In genomic region chr4:155993606-155994005, GRCm38 (mm10) we compare ENCODE assay signal across 9 mouse cellular contexts. TPM values are rescaled to one million over a fixed set of nuclear protein-coding genes. Genes with fewer than 3 reads are reported as not detected.
DNase-seq lines count a peak whose midpoint lies in the region; ATAC-seq and TF ChIP-seq lines count a peak whose summit lies in the region.
"Had no signal": no experiment of that assay in that cellular context is flagged by ENCODE, and none has a peak within 500 bp of the region (broad histone marks: within the 10 kb centered on the region; RNA-seq: fewer than 3 reads in every experiment).

No protein-coding gene starts in this region.

- no peaks in the 10 kb centered on the region for H3K9me3 ChIP-seq in liver, embryonic 12.5 days (replicated peaks)

- no peak for TF ChIP-seq CTCF in thymus, adult 2 months (IDR thresholded peaks at IDR 0.05; ENCODE audit: borderline replicate concordance, control insufficient read depth, extremely low read depth, insufficient read depth, low read length, poor library complexity)

- peak overlapping the region; percentile 100 for H3K4me2 ChIP-seq in liver, embryonic 12.5 days

- intact Hi-C loops in left cerebral cortex, postnatal 36 days (cut with DNase I), result loop anchor here (5.0 to 10.0 kb wide), 3 partner anchors 36 to 111 kb away; partner anchors contain the start of genes 9430015G10Rik and Ube2j2

- DNase-seq in cerebellum, adult 9-10 months, result peak; percentile 29
- no peak for DNase-seq in cerebellum, adult 18-20 months
- DNase-seq in thymus, adult 2 months, result no peak
- DNase-seq in thymus, postnatal 36 days, result no peak
- no peak for DNase-seq in left cerebral cortex, postnatal 36 days (ENCODE audit: low spot score in 2 of 2)
- DNase-seq in ovary, postnatal 36 days (ENCODE audit: low spot score), result no peak
- DNase-seq in gastrocnemius, postnatal 4 days (ENCODE audit: low spot score in 2 of 2), result no peak

- peak overlapping the region; percentile 87 for H3K9ac ChIP-seq in liver, embryonic 12.5 days

- H3K4me1 ChIP-seq in thymus, adult 2 months (replicated peaks; ENCODE audit: control insufficient read depth, insufficient read depth, low read length), result peaks cover 12% of the 10 kb centered on the region
- H3K4me1 ChIP-seq in liver, embryonic 12.5 days, result peaks cover 55% of the 10 kb centered on the region

- ATAC-seq in liver, embryonic 12.5 days, result no peak

- WGBS in thymus, adult 2 months, result 3% methylated on average over 15 of the region's 15 CpGs
- WGBS in liver, embryonic 12.5 days (ENCODE audit: insufficient replicate concordance), result 6% methylated on average over 15 of the region's 15 CpGs

- TF ChIP-seq POLR2A in thymus, adult 2 months (IDR thresholded peaks at IDR 0.05; ENCODE audit: control insufficient read depth, extremely low read depth, insufficient read depth, low read length, poor library complexity), result no peak

- peaks cover 19% of the 10 kb centered on the region for H3K36me3 ChIP-seq in thymus, adult 2 months (ENCODE audit: control insufficient read depth, insufficient read depth, low read length)
- peaks cover 43% of the 10 kb centered on the region for H3K36me3 ChIP-seq in liver, embryonic 12.5 days

- peak overlapping the region; percentile 61 for H3K4me3 ChIP-seq in thymus, adult 2 months (ENCODE audit: control insufficient read depth, insufficient read depth, low read length)
- peak overlapping the region; percentile 81 for H3K4me3 ChIP-seq in liver, embryonic 12.5 days

- no peaks in the 10 kb centered on the region for H3K27me3 ChIP-seq in thymus, adult 2 months (ENCODE audit: control insufficient read depth, insufficient read depth, low read length)
- H3K27me3 ChIP-seq in liver, embryonic 12.5 days (replicated peaks), result no peaks in the 10 kb centered on the region

- peak overlapping the region; percentile 66 for H3K27ac ChIP-seq in thymus, adult 2 months (ENCODE audit: control insufficient read depth, insufficient read depth, low read length)
- H3K27ac ChIP-seq in liver, embryonic 12.5 days, result peak overlapping the region; percentile 96

RNA-seq across cellular contexts. Expression of gene Sdf4, which starts 0.9 kb away (rescaled TPM):
- polyA plus RNA-seq in thymus, adult 2 months (2012; rRNA removed), result 65.6 and 68.4 TPM in 2 replicates
- polyA plus RNA-seq in liver, embryonic 12.5 days (2016; fragmentation: Nextera tagmentation; extraction: Ambion mirVana), result 93.4 and 93.9 TPM in 2 replicates
- 100 to 1,000 TPM; 184 to 206 TPM for total RNA-seq in left cerebral cortex, postnatal 36 days (2021)
- total RNA-seq in gastrocnemius, postnatal 4 days (2021), result 100 to 1,000 TPM; 116 to 117 TPM

RNA-seq across cellular contexts. Expression of gene B3galt6, which starts 1.2 kb away (rescaled TPM):
- 9.5 and 10.8 TPM in 2 replicates for polyA plus RNA-seq in thymus, adult 2 months (2012; rRNA removed)
- 8.2 and 8.7 TPM in 2 replicates for polyA plus RNA-seq in liver, embryonic 12.5 days (2016; fragmentation: Nextera tagmentation; extraction: Ambion mirVana)
- total RNA-seq in left cerebral cortex, postnatal 36 days (2021), result 10 to 100 TPM in 1 of 2 experiments, 1 to 10 TPM in 1; 9.9 to 11.1 TPM
- 1 to 10 TPM; 4.8 to 6.0 TPM for total RNA-seq in gastrocnemius, postnatal 4 days (2021)

RNA-seq across cellular contexts. Expression of gene Tnfrsf4, which starts 20.0 kb away (rescaled TPM):
- 68.9 and 81.3 TPM in 2 replicates for polyA plus RNA-seq in thymus, adult 2 months (2012; rRNA removed)
- 0.39 and 0.60 TPM in 2 replicates for polyA plus RNA-seq in liver, embryonic 12.5 days (2016; fragmentation: Nextera tagmentation; extraction: Ambion mirVana)
- total RNA-seq in left cerebral cortex, postnatal 36 days (2021), result 1 to 10 TPM in 1 of 2 experiments, under 1 TPM in 1; 0.39 to 1.9 TPM
- total RNA-seq in gastrocnemius, postnatal 4 days (2021), result 1 to 10 TPM in 1 of 2 experiments, under 1 TPM in 1; 0.93 to 1.4 TPM
- total RNA-seq: common myeloid progenitor, adult 5-6 weeks had no signal

RNA-seq across cellular contexts. Expression of gene C1qtnf12, which starts 31.5 kb away (rescaled TPM):
- 19.3 and 21.6 TPM in 2 replicates for polyA plus RNA-seq in thymus, adult 2 months (2012; rRNA removed)
- polyA plus RNA-seq in liver, embryonic 12.5 days (2016; fragmentation: Nextera tagmentation; extraction: Ambion mirVana), result 45.0 and 48.8 TPM in 2 replicates
- total RNA-seq in left cerebral cortex, postnatal 36 days (2021), result 10 to 100 TPM; 18.1 to 19.5 TPM
- total RNA-seq in gastrocnemius, postnatal 4 days (2021), result 10 to 100 TPM; 24.0 to 36.0 TPM

RNA-seq across cellular contexts. Expression of gene Tnfrsf18, which starts 32.4 kb away (rescaled TPM):
- 82.1 and 85.2 TPM in 2 replicates for polyA plus RNA-seq in thymus, adult 2 months (2012; rRNA removed)
- polyA plus RNA-seq in liver, embryonic 12.5 days (2016; fragmentation: Nextera tagmentation; extraction: Ambion mirVana), result 0.77 and 0.99 TPM in 2 replicates
- total RNA-seq in left cerebral cortex, postnatal 36 days (2021), result not detected
- under 1 TPM; 0.62 to 0.66 TPM for total RNA-seq in gastrocnemius, postnatal 4 days (2021)
